Mouse (Mus musculus) CD4-positive, CD25-positive, alpha-beta regulatory T cell, adult 4 months (primary cell): ENCODE results near the gene Magel2. TPM values are rescaled to one million over a fixed set of nuclear protein-coding genes. Genes with fewer than 3 reads are reported as not detected.

Source experiments
- ATAC-seq: one replicate; pipeline ENCODE4 v1.8.0; 2017
- polyA plus RNA-seq, 2 experiments: library from polyadenylated mRNA; unstranded; fragments of 100-300 nt; shearing (Covaris generic); gene quantifications; one replicate each; pipeline ENCODE4 v1.2.1; 2017

Magel2 gene
- polyA plus RNA-seq, 2 experiments from 2014 or later = not detected

- no peak for ATAC-seq
These were observed 46.4 kb downstream of the Magel2 start for GRCm38 (mm10) chr7:62423210-62423609.

GRCm38 (mm10) chr7:62428337-62428736 is 51.5 kb downstream of the Magel2 start:
- ATAC-seq = no peak

Other genes with a start within 250 kb of the Magel2 start
- not detected for gene Ndn, start 30.4 kb upstream of the Magel2 start, polyA plus RNA-seq
- not detected for gene Mkrn3, start 43.1 kb downstream of the Magel2 start, polyA plus RNA-seq
- gene Peg12, start 87.5 kb downstream of the Magel2 start, polyA plus RNA-seq = not detected